Mouse (Mus musculus): Measurements from ENCODE around the gene Cnga3.

DNA sequence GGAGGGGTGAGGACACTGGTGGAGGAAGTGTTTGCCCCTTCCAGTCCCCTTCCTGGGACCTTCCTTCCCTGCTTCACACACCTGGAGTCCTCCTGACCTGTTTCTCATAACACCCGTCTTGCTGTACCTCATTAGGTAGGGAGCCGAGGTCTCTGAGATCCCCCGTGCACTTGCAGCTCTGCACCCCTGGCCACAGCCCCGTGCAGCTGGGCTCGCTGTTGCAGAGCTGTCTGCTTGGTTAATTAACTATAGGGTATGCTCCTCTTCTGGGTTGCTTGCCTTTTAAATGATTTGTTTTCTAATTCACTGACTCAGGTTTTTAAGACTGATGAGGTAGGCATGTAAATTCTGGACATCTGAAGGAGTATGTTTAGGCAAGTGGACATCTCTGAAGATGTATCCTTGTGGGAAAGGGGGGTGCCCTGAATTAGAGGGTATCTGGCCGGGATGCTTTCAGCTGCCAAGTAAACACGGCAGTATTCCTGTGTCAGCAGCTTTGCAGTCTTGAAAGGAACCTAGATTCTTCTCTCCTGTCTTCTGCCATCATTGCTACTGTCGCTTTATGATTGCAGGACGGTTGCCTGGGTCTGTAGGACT lies 91.6 kb downstream of the Cnga3 start:
- TF ChIP-seq POLR2A (IDR thresholded peaks at IDR 0.05; ENCODE audit: insufficient read depth, low read depth, low read length) (no peak), CTCF (IDR thresholded peaks at IDR 0.05) (no peak)

Data from heart, adult 2 months (tissue).